Mouse (Mus musculus) adrenal gland (tissue): ENCODE measurements around the gene Tmem59.

Source experiments
- intact Hi-C: fragments of 180-260 bp; cut with DNase I; formaldehyde crosslinking; loops from one replicate; pipeline ENCODE4 v1.15.1; 2025

The Tmem59 gene

GRCm38 (mm10) chr4:107226313-107226712 is 48.1 kb downstream of the Tmem59 start:
- intact Hi-C loops: no loop called here

DNA sequence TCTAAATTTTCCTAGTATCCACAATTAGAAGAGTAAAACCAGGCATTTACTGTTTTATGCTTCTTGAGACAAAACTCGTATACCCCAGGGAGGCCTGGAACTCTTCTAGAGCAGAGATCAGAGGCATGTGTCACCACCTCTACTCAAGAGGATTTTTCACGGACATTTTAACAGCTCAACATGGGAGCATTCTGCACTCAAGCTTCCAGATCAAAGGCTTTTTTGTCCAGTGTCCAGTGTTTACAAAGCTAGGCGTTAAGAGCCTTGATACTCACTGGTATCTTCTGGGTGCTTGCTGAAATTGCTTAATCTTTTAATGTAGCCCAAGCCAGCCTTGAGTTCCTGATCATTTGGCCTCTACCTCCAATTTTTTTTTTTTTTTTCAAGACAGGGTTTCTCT is 54.0 kb downstream of the Tmem59 start:
- intact Hi-C loops: no loop called here

GRCm38 (mm10) chr4:107238253-107238652 is 60.1 kb downstream of the Tmem59 start:
- intact Hi-C loops: loop anchor here (5.0 kb wide), 1 partner anchor 46 kb away; no protein-coding TSS in a partner anchor

DNA sequence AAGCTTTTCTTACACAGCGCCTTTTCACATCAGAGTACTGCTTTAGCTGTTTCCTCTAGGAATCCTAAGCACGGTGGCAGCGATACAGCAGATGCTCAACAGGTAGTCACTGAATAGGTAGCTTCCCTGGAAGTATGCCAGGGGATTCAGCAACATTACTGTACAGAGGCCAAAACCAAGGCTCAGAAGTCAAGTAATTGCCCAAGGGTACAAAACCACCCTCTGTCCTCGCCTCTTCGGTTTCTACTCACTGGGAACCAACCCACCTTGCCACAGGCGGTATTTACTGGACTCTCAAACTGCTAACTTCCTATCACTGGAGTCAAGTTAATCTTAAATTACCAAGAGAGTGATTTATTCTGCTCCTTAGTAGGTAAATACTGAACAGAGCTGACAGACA is 62.0 kb downstream of the Tmem59 start:
- intact Hi-C loops: no loop called here

GRCm38 (mm10) chr4:107243365-107244333 is 65.5 kb downstream of the Tmem59 start:
- intact Hi-C loops: no loop called here

GRCm38 (mm10) chr4:107245368-107245767 is 67.2 kb downstream of the Tmem59 start:
- intact Hi-C loops: loop anchor here (5.0 kb wide), 1 partner anchor 102 kb away; no protein-coding TSS in a partner anchor

DNA sequence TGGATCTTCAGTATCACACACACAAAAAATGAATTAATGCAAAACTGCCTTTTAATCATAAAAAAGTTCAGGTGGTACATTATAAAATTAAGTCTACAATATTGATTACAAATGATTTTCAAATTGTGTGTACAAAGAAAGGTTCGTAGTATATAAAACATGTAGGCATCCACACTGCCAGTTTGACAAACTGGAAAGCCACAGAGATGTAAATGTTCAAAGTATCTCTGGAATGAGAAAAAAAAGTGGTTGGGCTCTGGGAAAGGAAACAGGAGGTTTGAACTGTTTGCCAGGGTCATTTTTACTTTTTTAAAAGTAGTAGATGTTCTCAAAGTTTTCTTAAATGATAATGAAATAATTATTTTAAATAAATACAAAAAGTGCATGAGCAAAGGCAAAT is 67.8 kb downstream of the Tmem59 start:
- intact Hi-C loops: loop anchor here (5.0 kb wide), 1 partner anchor 101 kb away; no protein-coding TSS in a partner anchor

DNA sequence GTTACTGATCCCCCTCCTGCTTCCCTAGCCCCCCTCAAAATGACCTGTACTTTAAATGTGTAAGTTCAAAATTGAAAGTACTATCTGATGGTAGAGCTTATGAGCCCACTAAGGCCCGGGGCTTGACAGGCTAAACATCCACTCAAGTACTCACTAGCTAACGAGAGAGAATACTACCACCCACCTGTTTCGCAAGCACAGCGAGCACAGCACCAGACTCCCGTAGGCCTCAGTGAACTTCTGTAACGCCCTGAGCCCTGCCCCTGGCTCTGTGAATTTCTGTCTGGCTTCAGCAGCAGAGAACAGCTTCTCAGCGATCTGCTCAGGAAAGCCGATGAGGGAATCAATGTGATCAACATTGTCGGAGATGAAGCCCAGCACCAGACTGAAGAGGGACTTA is 68.9 kb downstream of the Tmem59 start:
- intact Hi-C loops: loop anchor here (5.0 kb wide), 1 partner anchor 100 kb away; no protein-coding TSS in a partner anchor

DNA sequence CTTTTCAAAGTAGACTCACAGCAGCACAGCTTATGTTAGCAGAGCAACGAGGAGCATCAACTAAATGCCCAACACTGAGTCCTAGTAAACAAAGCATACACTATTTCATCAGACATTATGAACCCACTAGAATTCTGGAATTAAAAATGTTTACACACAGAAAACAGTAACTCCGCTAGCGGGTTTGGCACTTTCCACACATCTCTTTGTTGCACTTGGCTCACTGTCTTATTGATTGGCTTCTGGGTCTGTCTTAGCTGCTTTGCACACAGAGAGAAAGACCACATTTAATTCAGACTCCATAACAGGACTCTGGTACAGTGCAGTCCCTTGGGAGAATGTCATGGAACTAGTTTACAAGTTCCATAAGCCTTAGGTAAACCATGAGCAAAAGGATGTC is 69.9 kb downstream of the Tmem59 start:
- intact Hi-C loops: loop anchor here (5.0 kb wide), 1 partner anchor 99 kb away; no protein-coding TSS in a partner anchor

- intact Hi-C loops: loop anchor here (5.0 kb wide), 1 partner anchor 98 kb away; no protein-coding TSS in a partner anchor
Observed at GRCm38 (mm10) chr4:107249471-107249870, 71.3 kb downstream of the Tmem59 start.

DNA sequence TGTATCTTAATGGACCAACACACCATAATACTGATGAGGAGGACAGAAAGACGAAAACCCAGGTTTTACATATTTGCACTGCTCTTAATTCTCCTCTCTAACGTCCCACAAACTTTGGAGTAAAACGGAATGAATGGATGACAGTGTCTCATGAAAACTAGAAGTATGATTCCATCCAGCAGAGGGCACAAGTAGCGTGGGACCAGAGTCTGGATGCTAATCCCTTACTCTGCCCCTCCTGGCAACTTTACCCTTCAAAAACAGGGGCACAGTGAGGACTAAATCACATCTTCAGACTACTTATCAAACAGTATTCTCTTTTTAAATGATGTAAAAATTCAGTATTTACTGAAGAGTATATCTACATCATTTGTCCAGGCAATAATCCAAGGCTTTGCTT is 72.3 kb downstream of the Tmem59 start:
- intact Hi-C loops: loop anchor here (5.0 kb wide), 1 partner anchor 62 kb away; the partner anchor contains the start of gene Yipf1
